Mouse (Mus musculus) liver, adult 2 months (tissue): ENCODE data around the gene Rab11fip5. TPM values are rescaled to one million over a fixed set of nuclear protein-coding genes. Genes with fewer than 3 reads are reported as not detected.

ENCODE experiments used
- DNase-seq: peaks from one replicate; pipeline ENCODE4 v3.0.0-alpha.2; 2011; ENCODE audit warnings: low read depth, low spot score; ENCODE audit errors: extremely low read depth
- H3K27ac ChIP-seq: fragments of 200-500 bp; replicated peaks from 2 replicates; pipeline ENCODE4 v1.5.1; 2012; ENCODE audit warnings: low read depth, mild to moderate bottlenecking, control low read depth, inconsistent platforms, low read length; ENCODE audit not compliant: insufficient read depth
- H3K27me3 ChIP-seq: fragments of 200-500 bp; 2 replicates; pipeline ENCODE4 v1.6.1; 2012; ENCODE audit warnings: mild to moderate bottlenecking, moderate library complexity, low read length, inconsistent platforms; ENCODE audit not compliant: control insufficient read depth, insufficient read depth
- H3K36me3 ChIP-seq: fragments of 200-500 bp; 2 replicates; pipeline ENCODE4 v1.6.1; 2012; ENCODE audit warnings: low read length, inconsistent platforms; ENCODE audit not compliant: control insufficient read depth, insufficient read depth
- H3K4me1 ChIP-seq: fragments of 200-500 bp; 2 replicates; pipeline ENCODE4 v1.6.1; 2011; ENCODE audit warnings: low read length; ENCODE audit not compliant: control insufficient read depth, insufficient read depth
- H3K4me3 ChIP-seq: fragments of 200-500 bp; 2 replicates; pipeline ENCODE4 v1.5.1; 2011; ENCODE audit warnings: low read depth, mild to moderate bottlenecking, control low read depth, low read length, moderate library complexity; ENCODE audit not compliant: insufficient read depth
- H3K79me2 ChIP-seq: fragments of 200-500 bp; 2 replicates; pipeline ENCODE4 v1.6.1; 2012; ENCODE audit warnings: inconsistent platforms, mild to moderate bottlenecking, low read length, moderate library complexity; ENCODE audit not compliant: control insufficient read depth, insufficient read depth
- H3K9ac ChIP-seq: fragments of 200-500 bp; 2 replicates; pipeline ENCODE4 v1.6.1; 2012; ENCODE audit warnings: low read depth, mild to moderate bottlenecking, control low read depth, inconsistent platforms, low read length
- CTCF ChIP-seq: fragments of 200-500 bp; IDR thresholded peaks from 2 replicates; pipeline ENCODE4 v1.5.1; 2011; ENCODE audit warnings: low read depth, low read length, control low read depth
- POLR2A ChIP-seq: fragments of 200-500 bp; IDR thresholded peaks from 2 replicates; pipeline ENCODE4 v1.6.1; 2011; ENCODE audit warnings: low read length, control low read depth; ENCODE audit not compliant: insufficient read depth; ENCODE audit errors: extremely low read depth
- WGBS: fragments of 180-500 bp; shearing (Covaris S2); methylation state at CpG from one replicate; pipeline ENCODE4 v1.1.7; 2018; 5-methylcytosine and 5-hydroxymethylcytosine counted together
- polyA plus RNA-seq: library from polyadenylated mRNA; depleted of rRNA; stranded (reverse); fragments of >200 nt; gene quantifications from 2 replicates; pipeline ENCODE4 v1.2.3, GENCODE M21; 2012
- total RNA-seq: library from RNA; depleted of rRNA; stranded (reverse); fragments of >200 nt; gene quantifications from 2 replicates; pipeline ENCODE4 v1.2.3, GENCODE M21; 2014

Rab11fip5 gene
- total and polyA plus RNA-seq, 2 experiments, result 0.46 to 1.4 TPM

DNA sequence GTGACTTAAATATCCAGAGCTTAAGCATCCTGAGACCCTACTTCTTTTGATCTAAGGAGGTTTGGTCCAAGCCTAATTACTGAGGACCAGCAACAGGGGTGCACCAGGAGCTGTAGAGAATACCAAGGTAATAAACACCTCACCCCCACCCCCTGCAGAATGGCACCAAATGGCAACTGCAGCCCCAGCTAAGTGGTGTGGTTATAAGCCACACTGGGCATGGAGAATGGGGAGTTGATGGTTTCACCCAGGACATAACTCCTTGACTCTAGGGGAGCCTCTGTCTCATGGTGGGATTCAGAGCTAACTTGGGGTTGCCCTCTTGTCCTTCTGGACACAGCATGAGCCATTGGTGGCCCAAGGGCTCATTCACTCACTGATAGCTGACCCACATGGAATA lies 40.2 kb downstream of the Rab11fip5 start:
- no peak overlapping the region for H3K4me3 ChIP-seq
- no peak for TF ChIP-seq POLR2A
- no peaks in the 10 kb centered on the region for H3K27me3 ChIP-seq
- H3K4me1 ChIP-seq, result peaks cover 12% of the 10 kb centered on the region
- H3K9ac ChIP-seq, result no peak overlapping the region
- H3K79me2 ChIP-seq, result no peaks in the 10 kb centered on the region
- 0 out of 2 replicates have a peak overlapping the region, but pooled peaks have one; percentile 3 for H3K27ac ChIP-seq
- H3K36me3 ChIP-seq, result no peaks in the 10 kb centered on the region
- no peak for DNase-seq

- peak overlapping the region; percentile 37 for H3K9ac ChIP-seq
These were observed 40.7 kb downstream of the Rab11fip5 start for GRCm38 (mm10) chr6:85333732-85334131.

DNA sequence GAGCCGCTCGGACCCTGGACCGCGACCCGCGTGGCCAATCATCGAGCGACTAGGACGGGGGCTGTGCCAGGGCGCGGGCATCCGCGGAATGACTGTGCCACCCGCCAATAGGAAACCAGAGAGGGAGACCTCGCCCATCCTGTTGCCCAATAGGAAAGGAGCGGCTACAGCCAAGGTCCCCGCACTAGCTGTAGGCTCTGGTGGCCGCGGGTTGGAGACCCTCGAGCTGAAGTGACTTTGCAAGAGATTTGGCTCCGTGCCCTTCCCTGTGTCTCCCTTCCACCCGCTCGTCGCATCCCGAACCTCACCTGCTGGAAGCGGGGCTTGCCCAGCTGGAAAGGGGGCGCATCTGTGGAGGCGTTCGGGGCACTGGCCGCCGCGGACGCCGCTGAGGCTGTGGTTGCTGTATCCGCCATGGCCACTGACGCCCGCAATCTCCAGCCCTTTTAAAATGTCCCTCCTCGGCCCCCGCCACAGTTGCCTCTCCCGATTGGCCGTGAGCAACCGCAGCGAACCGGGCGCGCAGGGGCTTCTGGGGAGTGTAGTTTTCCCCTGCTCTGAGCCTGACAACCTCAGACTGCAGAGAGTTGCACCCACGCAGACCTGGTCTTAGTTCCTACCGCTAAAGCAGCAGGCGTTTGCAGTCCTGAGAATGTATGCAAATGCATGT lies 41.3 kb downstream of the Rab11fip5 start, which contains the start of gene Sfxn5:
Gene Sfxn5, minus strand, starts transcription at position 423 of the 670 bp plus-strand sequence.
- Histone ChIP-seq H3K9ac (peak within 1 kb of the TSS; percentile 86), H3K27ac (peak within 1 kb of the TSS; percentile 94)
- under 1% methylated on average over 49 of the region's 49 CpGs for WGBS

More at GRCm38 (mm10) chr6:85333732-85334131, 40.7 kb downstream of the Rab11fip5 start:
- no peak for TF ChIP-seq CTCF
- no peak for TF ChIP-seq POLR2A
- H3K79me2 ChIP-seq, result no peaks in the 10 kb centered on the region; the same call in 1 of the 2 replicates
- peaks cover 14% of the 10 kb centered on the region for H3K4me1 ChIP-seq
- peak overlapping the region; percentile 84 for H3K4me3 ChIP-seq
- DNase-seq, result peak; percentile 39
- H3K36me3 ChIP-seq, result no peaks in the 10 kb centered on the region
- WGBS, result 12% methylated on average over 13 of the region's 13 CpGs
- H3K27me3 ChIP-seq, result no peaks in the 10 kb centered on the region
- H3K27ac ChIP-seq, result peak overlapping the region; percentile 32

DNA sequence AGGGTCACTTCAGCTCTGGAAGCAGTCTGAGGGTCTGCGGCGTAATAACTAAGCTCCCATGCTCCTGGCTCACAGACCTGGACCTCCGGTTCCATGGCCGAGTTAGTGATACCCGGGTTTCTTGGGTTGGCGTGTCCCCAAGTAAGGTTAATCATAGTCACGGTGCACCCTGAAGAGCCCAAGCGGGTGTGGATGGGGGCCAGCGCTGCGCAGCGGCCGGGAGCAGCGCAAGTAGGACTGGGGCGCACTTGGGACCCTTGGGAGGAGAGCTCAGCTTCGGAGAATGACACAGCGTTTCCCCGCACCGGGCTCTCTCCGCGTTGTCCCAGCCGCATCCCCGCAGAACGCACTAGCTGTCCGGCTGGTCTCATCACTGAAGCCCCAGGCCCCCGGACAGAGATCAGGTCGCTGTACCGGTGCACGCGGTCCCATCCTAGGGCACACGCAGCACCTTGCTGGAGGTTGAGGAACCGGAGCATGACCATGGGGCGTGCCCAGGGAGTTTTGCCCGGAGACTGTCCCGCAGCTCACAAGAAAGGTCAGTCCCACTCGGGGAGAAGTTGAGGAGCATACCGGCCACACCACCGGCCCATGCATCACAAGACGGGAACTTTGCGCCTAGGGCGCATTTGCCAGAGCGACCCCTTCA lies 42.0 kb downstream of the Rab11fip5 start:
- H3K36me3 ChIP-seq, result no peaks in the 10 kb centered on the region
- H3K4me3 ChIP-seq, result peak overlapping the region; percentile 84
- peak overlapping the region; percentile 94 for H3K27ac ChIP-seq
- whole genome bisulfite sequencing, result 1% methylated on average over 41 of the region's 41 CpGs
- TF ChIP-seq CTCF, result no peak
- no peak for TF ChIP-seq POLR2A
- no peaks in the 10 kb centered on the region for H3K27me3 ChIP-seq
- H3K9ac ChIP-seq, result peak overlapping the region; percentile 84
- DNase-seq, result peak; percentile 52
- H3K79me2 ChIP-seq, result no peaks in the 10 kb centered on the region; the same call in 1 of the 2 replicates
- peaks cover 14% of the 10 kb centered on the region for H3K4me1 ChIP-seq

More for the DNA sequence above, 41.3 kb downstream of the Rab11fip5 start, which contains the start of gene Sfxn5:
- Histone ChIP-seq H3K4me3 (peak within 1 kb of the TSS; percentile 84), H3K79me2 (no peaks in the 10 kb centered on the region; the same call in 1 of the 2 replicates), H3K4me1 (peaks cover 14% of the 10 kb centered on the region), H3K36me3 (no peaks in the 10 kb centered on the region), H3K27me3 (no peaks in the 10 kb centered on the region)
- TF ChIP-seq CTCF (no peak; the same call in 1 of the 2 replicates), POLR2A (peak; percentile 73)
- DNase-seq, result peak; percentile 88

DNA sequence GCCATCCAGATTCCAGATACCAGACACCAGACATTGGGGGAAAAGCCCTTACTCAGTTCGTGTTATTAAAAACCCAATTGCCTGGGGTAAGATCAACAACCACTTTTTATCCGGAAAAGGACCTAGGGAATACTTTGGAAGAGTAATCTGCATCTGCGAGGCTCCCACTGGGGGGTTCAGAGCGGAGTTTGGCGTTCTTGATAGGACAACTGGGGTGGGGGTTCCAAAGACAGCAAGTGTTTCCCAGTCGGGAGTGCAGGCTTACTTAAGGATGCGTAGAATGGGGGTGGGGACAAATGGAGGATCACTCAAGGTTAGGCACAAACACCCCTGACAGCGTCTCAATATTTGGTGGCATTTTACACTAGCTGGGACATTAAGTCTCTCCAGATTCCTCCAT lies 42.7 kb downstream of the Rab11fip5 start:
- TF ChIP-seq POLR2A (no peak), CTCF (no peak)
- Histone ChIP-seq H3K79me2 (no peaks in the 10 kb centered on the region; the same call in 1 of the 2 replicates), H3K36me3 (no peaks in the 10 kb centered on the region), H3K4me1 (peaks cover 14% of the 10 kb centered on the region), H3K9ac (peak overlapping the region; percentile 61; the same call in 1 of the 2 replicates), H3K27ac (peak overlapping the region; percentile 82), H3K4me3 (no peak overlapping the region), H3K27me3 (no peaks in the 10 kb centered on the region)
- DNase-seq, result no peak
- 60% methylated on average over 8 of the region's 8 CpGs for WGBS
